Mouse (Mus musculus): ENCODE data around the gene Huwe1. TPM values are rescaled to one million over a fixed set of nuclear protein-coding genes. Genes with fewer than 3 reads are reported as not detected.

The Huwe1 gene
- total and polyA plus RNA-seq, 3 experiments: 45.5 to 152 (median 151) TPM

DNA sequence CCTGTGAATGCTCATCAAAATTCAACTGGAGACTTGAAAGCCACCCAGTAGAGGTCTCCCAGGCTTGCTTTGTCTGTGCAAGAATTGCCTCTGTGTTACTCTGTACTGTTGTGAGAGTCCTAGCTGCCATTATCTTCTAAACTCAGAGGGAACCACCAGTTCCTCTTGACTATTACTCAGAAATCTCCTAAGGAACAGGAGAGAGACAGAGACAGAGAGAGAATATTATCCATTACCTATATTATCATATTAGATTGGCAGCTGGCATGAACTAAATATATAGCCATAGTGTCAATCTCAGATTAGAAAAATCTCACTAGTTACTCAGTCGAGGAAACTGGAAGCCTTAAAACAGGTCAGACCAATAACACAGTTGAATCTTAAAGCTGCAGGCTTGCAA lies 149.6 kb downstream of the Huwe1 start:
- Histone ChIP-seq H3K4me3 (no peak overlapping the region), H3K36me3 (ENCODE audit: control insufficient read depth, insufficient read depth, low read length) (no peaks in the 10 kb centered on the region), H3K4me1 (ENCODE audit: control insufficient read depth, insufficient read depth, low read length) (no peaks in the 10 kb centered on the region), H3K27ac (no peak overlapping the region), H3K27me3 (ENCODE audit: control insufficient read depth, insufficient read depth, low read length) (no peaks in the 10 kb centered on the region), H3K9ac (ENCODE audit: low read depth, low read length) (no peak overlapping the region), H3K79me2 (replicated peaks; ENCODE audit: control insufficient read depth, insufficient read depth, low read length) (no peaks in the 10 kb centered on the region)
- WGBS: 20% methylated on average over 1 of the region's 1 CpGs
- DNase-seq: no peak
- intact Hi-C loops (cut with DNase I): no loop called here
- TF ChIP-seq CTCF (IDR thresholded peaks at IDR 0.05): no peak
- TF ChIP-seq EP300 (IDR thresholded peaks at IDR 0.05; ENCODE audit: insufficient read depth, low read depth, low read length): no peak
- TF ChIP-seq POLR2A (IDR thresholded peaks at IDR 0.05; ENCODE audit: insufficient read depth, low read depth, low read length): no peak

DNA sequence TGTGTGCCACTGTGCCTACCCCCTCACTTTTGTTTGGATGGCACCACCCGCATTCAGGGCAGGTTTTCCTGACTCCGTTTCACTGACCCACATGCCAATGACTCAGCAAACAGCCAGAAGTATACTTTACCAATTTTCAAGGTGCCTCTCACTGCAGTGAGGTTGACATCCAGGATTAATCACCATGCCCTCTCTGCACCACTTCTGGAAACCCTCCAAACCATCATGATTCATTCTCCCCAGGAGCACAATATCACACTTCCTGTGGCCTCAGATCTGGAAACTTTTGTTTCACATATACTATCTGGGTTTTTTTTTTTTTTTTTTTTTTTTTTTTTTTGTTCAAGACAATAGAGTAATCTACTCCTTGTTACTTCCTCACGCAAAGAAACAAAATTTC lies 150.6 kb downstream of the Huwe1 start:
- 43% methylated on average over 3 of the region's 3 CpGs for WGBS
- Histone ChIP-seq H3K79me2 (replicated peaks; ENCODE audit: control insufficient read depth, insufficient read depth, low read length) (no peaks in the 10 kb centered on the region), H3K27ac (no peak overlapping the region), H3K27me3 (ENCODE audit: control insufficient read depth, insufficient read depth, low read length) (no peaks in the 10 kb centered on the region), H3K9ac (ENCODE audit: low read depth, low read length) (no peak overlapping the region), H3K4me1 (ENCODE audit: control insufficient read depth, insufficient read depth, low read length) (no peaks in the 10 kb centered on the region), H3K36me3 (ENCODE audit: control insufficient read depth, insufficient read depth, low read length) (no peaks in the 10 kb centered on the region), H3K4me3 (no peak overlapping the region)
- TF ChIP-seq CTCF (IDR thresholded peaks at IDR 0.05): no peak
- no peak for TF ChIP-seq EP300 (IDR thresholded peaks at IDR 0.05; ENCODE audit: insufficient read depth, low read depth, low read length)
- TF ChIP-seq POLR2A (IDR thresholded peaks at IDR 0.05; ENCODE audit: insufficient read depth, low read depth, low read length): no peak
- no peak for DNase-seq
- intact Hi-C loops (cut with DNase I): no loop called here

Small RNAs within 50 kb of the gene (microRNA-seq; reads per million reads assigned to microRNA genes)
- 0 reads per million in 2 experiments for gene Mir3113
- 3,065 to 4,389 reads per million in 2 experiments for gene Mir98
- gene Mirlet7f-2: 10,412 to 10,761 reads per million in 2 experiments

Other genes with a start within 250 kb of the Huwe1 start
- gene Hsd17b10, start 201.0 kb downstream of the Huwe1 start, total RNA-seq (2021): 100 to 1,000 TPM; 225 to 246 TPM
- 132 and 162 TPM in 2 replicates for gene Hsd17b10, start 201.0 kb downstream of the Huwe1 start, polyA plus RNA-seq (2012; rRNA removed)
- under 1 TPM in 1 of 2 experiments, not detected in 1; 0.31 TPM for gene Ribc1, start 215.5 kb downstream of the Huwe1 start, total RNA-seq (2021)
- gene Ribc1, start 215.5 kb downstream of the Huwe1 start, polyA plus RNA-seq (2012; rRNA removed): 0.29 TPM in 1 of 2 replicates, not detected in the other
- gene Smc1a, start 215.6 kb downstream of the Huwe1 start, total RNA-seq (2021): 10 to 100 TPM; 22.6 to 26.6 TPM
- gene Smc1a, start 215.6 kb downstream of the Huwe1 start, polyA plus RNA-seq (2012; rRNA removed): 13.8 and 20.5 TPM in 2 replicates

Measured in heart, adult 2 months (tissue).